Mouse (Mus musculus) yolk sac, embryonic 10.5 days (tissue): ENCODE results near the gene Hapln4.
A peak's percentile ranks its signal among the peaks of the same experiment; 100 is the strongest.

Source experiments
- DNase-seq: peaks from one replicate; pipeline ENCODE4 v3.0.0-alpha.2; 2017; ENCODE audit warnings: low spot score

Gene Hapln4

GRCm38 (mm10) chr8:70139026-70139857, 56.0 kb downstream of the Hapln4 start, which contains the start of the genes Rfxank, Borcs8 and Mef2b:
Gene Rfxank, minus strand, starts transcription at chr8:70139154.
Gene Borcs8, plus strand, starts transcription at chr8:70139499.
Gene Mef2b, plus strand, starts transcription at chr8:70139711.
- peak; percentile 99 for DNase-seq

DNA sequence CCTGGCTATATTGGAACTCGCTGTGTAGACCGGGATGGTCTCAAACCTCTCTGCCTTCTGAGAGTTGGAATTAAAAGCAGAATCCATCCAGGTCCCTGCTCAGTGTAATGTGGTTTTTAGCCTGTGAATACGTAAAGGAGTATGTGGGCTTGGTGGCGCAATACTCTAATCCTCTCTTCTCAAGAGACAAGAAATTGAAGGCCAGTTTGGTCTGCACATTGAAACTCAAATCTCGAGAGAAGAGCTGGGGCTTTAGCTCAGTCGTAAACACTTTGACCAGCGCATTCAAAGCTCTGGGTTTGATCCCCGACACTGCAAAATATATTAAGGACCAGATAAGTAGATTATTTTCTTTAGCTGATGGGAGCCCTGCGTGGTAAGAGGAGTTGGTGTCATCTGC, 56.7 kb downstream of the Hapln4 start:
- no peak for DNase-seq
